Mouse (Mus musculus): ENCODE data around the gene Ndufc1. TPM values are rescaled to one million over a fixed set of nuclear protein-coding genes. Genes with fewer than 3 reads are reported as not detected.
A peak's percentile ranks its signal among the peaks of the same experiment; 100 is the strongest.
"Not testable (repeated sequence)": the region's sequence is repeated elsewhere in the genome, so short reads cannot be mapped to it uniquely, and the experiment has no call there.

The Ndufc1 gene
- polyA plus RNA-seq, 1 experiment from 2014 or later = 875 TPM

DNA sequence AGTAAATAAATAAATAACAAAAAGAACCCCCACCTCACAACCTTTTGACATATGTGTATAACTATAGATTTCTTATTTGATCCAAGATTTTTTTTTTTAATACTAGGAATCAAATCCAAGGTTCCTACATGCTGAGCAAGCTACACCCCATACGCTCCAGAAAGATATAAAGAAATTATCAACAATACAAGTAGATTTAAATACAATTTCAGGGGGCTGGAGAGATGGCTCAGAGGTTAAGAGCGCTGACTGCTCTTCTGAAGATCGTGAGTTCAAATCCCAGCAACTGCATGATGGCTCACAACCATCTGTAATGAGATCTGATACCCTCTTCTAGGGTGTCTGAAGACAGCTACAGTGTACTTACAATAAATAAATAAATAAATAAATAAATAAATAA, 15.8 kb downstream of the Ndufc1 start:
- H3K9me3 ChIP-seq (replicated peaks; ENCODE audit: control insufficient read depth, low read length); H3K4me2 ChIP-seq (ENCODE audit: low read length); H3K4me3 ChIP-seq (ENCODE audit: low read depth, low read length); ATAC-seq; H3K36me3 ChIP-seq (ENCODE audit: control insufficient read depth, insufficient read depth, low read length); H3K27me3 ChIP-seq (replicated peaks; ENCODE audit: control insufficient read depth, insufficient read depth, low read length); H3K9ac ChIP-seq (ENCODE audit: low read length); DNase-seq (ENCODE audit: low spot score); H3K4me1 ChIP-seq (ENCODE audit: control insufficient read depth, insufficient read depth, low read length); H3K27ac ChIP-seq (ENCODE audit: low read depth, low read length): not testable (repeated sequence)
- 93% methylated on average over 3 of the region's 3 CpGs for WGBS

DNA sequence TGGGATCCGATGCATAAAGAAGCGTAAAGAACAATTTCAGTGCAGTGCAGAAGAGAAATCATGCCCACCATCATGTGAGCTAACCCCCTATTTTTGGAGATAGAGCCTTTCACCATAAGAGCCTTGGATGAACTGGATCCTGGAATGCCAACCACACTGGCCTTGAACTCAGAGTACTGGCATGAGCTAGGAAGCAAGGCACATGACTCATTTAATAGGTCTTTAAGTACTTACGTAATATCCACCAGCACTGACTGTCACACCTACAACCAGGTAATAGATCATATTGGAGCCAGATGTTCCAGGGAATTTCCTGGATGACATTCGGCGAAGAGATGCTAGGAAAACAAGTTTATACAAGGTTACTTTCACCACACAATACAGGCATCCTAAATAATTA, 17.2 kb downstream of the Ndufc1 start:
- DNase-seq (ENCODE audit: low spot score) (no peak), ATAC-seq (no peak)
- H3K27ac ChIP-seq (ENCODE audit: low read depth, low read length) = no peak overlapping the region
- no peaks in the 10 kb centered on the region for H3K36me3 ChIP-seq (ENCODE audit: control insufficient read depth, insufficient read depth, low read length)
- H3K27me3 ChIP-seq (replicated peaks; ENCODE audit: control insufficient read depth, insufficient read depth, low read length) = 0 out of 2 replicates have a peak, but pooled peaks cover 2% of the 10 kb centered on the region
- H3K4me3 ChIP-seq (ENCODE audit: low read depth, low read length) = no peak overlapping the region
- no peaks in the 10 kb centered on the region for H3K9me3 ChIP-seq (replicated peaks; ENCODE audit: control insufficient read depth, low read length)
- no peak overlapping the region for H3K4me2 ChIP-seq (ENCODE audit: low read length)
- no peaks in the 10 kb centered on the region for H3K4me1 ChIP-seq (ENCODE audit: control insufficient read depth, insufficient read depth, low read length)
- 93% methylated on average over 5 of the region's 5 CpGs for WGBS
- H3K9ac ChIP-seq (ENCODE audit: low read length) = no peak overlapping the region

DNA sequence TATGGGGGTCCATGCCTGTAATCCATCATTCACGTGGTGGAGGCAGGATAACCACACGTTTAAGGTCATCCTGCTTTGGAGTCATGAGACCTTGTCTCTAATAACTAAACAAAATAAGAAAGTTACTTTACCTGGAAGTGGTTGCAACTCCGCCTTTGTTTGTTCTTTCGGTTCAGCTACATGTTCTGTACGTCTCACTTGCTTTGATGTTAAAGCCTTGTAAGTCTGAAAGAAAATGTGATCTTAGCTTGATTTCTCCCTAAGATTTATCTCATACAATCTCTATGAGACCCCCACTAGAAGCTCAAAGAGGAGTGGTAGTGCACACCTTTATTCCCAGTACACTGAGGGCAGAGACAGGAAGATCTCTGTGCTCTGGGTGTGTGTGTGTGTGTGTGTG, 17.7 kb downstream of the Ndufc1 start:
- ATAC-seq (no peak), DNase-seq (ENCODE audit: low spot score) (no peak)
- Histone ChIP-seq H3K36me3 (ENCODE audit: control insufficient read depth, insufficient read depth, low read length) (no peaks in the 10 kb centered on the region), H3K27ac (ENCODE audit: low read depth, low read length) (no peak overlapping the region), H3K4me3 (ENCODE audit: low read depth, low read length) (no peak overlapping the region), H3K9me3 (replicated peaks; ENCODE audit: control insufficient read depth, low read length) (no peaks in the 10 kb centered on the region), H3K9ac (ENCODE audit: low read length) (no peak overlapping the region), H3K4me2 (ENCODE audit: low read length) (no peak overlapping the region), H3K27me3 (replicated peaks; ENCODE audit: control insufficient read depth, insufficient read depth, low read length) (0 out of 2 replicates have a peak, but pooled peaks cover 2% of the 10 kb centered on the region), H3K4me1 (ENCODE audit: control insufficient read depth, insufficient read depth, low read length) (no peaks in the 10 kb centered on the region)
- WGBS = 87% methylated on average over 5 of the region's 5 CpGs

DNA sequence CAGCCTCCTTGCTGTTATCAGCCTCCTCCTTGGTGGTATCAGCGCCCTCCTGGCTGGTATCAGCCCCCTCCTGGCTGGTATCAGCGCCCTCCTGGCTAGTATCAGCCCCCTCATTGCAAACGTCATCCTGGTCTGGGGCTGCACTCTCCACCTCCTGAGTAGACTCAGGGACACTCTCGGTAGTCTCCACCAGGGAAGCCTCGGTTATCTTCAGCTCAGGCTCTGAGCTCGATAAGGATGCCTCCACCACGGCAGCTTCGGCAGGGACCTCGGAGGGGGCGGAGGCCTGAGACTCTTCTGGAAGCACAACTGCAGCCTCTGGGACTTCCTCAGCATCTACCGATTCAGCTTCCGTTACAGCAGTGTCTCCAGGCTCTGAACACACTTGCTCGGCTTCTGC, 19.9 kb downstream of the Ndufc1 start:
- no peak for DNase-seq (ENCODE audit: low spot score)
- Histone ChIP-seq H3K9me3 (replicated peaks; ENCODE audit: control insufficient read depth, low read length) (no peaks in the 10 kb centered on the region), H3K4me1 (ENCODE audit: control insufficient read depth, insufficient read depth, low read length) (no peaks in the 10 kb centered on the region), H3K27me3 (replicated peaks; ENCODE audit: control insufficient read depth, insufficient read depth, low read length) (no peaks in the 10 kb centered on the region), H3K4me3 (ENCODE audit: low read depth, low read length) (no peak overlapping the region), H3K27ac (ENCODE audit: low read depth, low read length) (no peak overlapping the region), H3K9ac (ENCODE audit: low read length) (no peak overlapping the region), H3K4me2 (ENCODE audit: low read length) (peak overlapping the region; percentile 15; the same call in 1 of the 2 replicates), H3K36me3 (ENCODE audit: control insufficient read depth, insufficient read depth, low read length) (no peaks in the 10 kb centered on the region)
- ATAC-seq = no peak
- WGBS = 9% methylated on average over 13 of the region's 13 CpGs

DNA sequence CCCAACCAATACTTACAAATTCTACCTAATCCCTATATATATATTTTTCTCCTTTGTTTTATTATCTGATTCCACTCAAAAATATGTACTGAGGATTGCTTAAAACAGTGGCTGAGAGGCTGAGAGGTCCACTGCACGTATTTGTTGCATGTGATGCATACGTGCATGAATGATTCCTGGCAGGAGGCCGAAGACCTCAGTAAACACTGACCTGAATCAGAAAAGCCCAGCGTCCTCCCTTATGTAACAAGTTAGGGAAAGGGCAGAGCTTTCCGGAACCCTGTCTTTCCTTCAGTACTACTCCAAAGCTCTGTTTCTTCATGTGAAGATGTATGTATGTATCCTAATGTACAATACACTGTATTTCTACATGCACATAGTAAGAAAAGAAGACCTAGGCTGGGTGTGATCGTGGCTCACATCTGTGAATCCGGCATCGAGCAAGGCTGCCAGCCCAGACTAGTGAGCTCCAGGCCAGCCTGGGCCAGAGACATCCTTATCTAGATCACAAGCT, 20.9 kb downstream of the Ndufc1 start:
- H3K4me3 ChIP-seq (ENCODE audit: low read depth, low read length) = no peak overlapping the region
- no peaks in the 10 kb centered on the region for H3K27me3 ChIP-seq (replicated peaks; ENCODE audit: control insufficient read depth, insufficient read depth, low read length)
- DNase-seq (ENCODE audit: low spot score) (no peak), ATAC-seq (no peak)
- 48% methylated on average over 8 of the region's 8 CpGs for WGBS
- H3K4me1 ChIP-seq (ENCODE audit: control insufficient read depth, insufficient read depth, low read length) = no peaks in the 10 kb centered on the region
- no peak overlapping the region for H3K9ac ChIP-seq (ENCODE audit: low read length)
- no peaks in the 10 kb centered on the region for H3K36me3 ChIP-seq (ENCODE audit: control insufficient read depth, insufficient read depth, low read length)
- no peaks in the 10 kb centered on the region for H3K9me3 ChIP-seq (replicated peaks; ENCODE audit: control insufficient read depth, low read length)
- no peak overlapping the region for H3K4me2 ChIP-seq (ENCODE audit: low read length)
- H3K27ac ChIP-seq (ENCODE audit: low read depth, low read length) = no peak overlapping the region

DNA sequence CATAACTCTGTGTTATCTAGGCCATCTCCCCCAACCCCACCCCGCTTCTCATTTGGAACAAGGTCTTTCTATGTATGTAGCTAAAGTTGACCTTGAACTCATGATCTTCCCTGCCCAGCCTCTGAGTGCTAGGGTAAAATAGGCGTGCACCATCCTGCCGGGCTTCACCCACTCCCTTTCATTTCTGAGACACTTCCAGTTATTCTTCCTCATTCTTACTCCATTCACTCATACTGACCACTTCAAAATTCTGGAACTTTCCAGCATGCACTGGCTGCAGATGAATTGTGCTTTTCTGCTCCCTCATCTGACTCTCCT, 21.7 kb downstream of the Ndufc1 start:
- Histone ChIP-seq H3K9me3 (replicated peaks; ENCODE audit: control insufficient read depth, low read length) (no peaks in the 10 kb centered on the region), H3K27ac (ENCODE audit: low read depth, low read length) (no peak overlapping the region), H3K4me1 (ENCODE audit: control insufficient read depth, insufficient read depth, low read length) (no peaks in the 10 kb centered on the region), H3K9ac (ENCODE audit: low read length) (no peak overlapping the region), H3K36me3 (ENCODE audit: control insufficient read depth, insufficient read depth, low read length) (no peaks in the 10 kb centered on the region), H3K4me2 (ENCODE audit: low read length) (no peak overlapping the region), H3K27me3 (replicated peaks; ENCODE audit: control insufficient read depth, insufficient read depth, low read length) (no peaks in the 10 kb centered on the region), H3K4me3 (ENCODE audit: low read depth, low read length) (no peak overlapping the region)
- no peak for ATAC-seq
- no peak for DNase-seq (ENCODE audit: low spot score)
- 81% methylated on average over 3 of the region's 3 CpGs for WGBS

DNA sequence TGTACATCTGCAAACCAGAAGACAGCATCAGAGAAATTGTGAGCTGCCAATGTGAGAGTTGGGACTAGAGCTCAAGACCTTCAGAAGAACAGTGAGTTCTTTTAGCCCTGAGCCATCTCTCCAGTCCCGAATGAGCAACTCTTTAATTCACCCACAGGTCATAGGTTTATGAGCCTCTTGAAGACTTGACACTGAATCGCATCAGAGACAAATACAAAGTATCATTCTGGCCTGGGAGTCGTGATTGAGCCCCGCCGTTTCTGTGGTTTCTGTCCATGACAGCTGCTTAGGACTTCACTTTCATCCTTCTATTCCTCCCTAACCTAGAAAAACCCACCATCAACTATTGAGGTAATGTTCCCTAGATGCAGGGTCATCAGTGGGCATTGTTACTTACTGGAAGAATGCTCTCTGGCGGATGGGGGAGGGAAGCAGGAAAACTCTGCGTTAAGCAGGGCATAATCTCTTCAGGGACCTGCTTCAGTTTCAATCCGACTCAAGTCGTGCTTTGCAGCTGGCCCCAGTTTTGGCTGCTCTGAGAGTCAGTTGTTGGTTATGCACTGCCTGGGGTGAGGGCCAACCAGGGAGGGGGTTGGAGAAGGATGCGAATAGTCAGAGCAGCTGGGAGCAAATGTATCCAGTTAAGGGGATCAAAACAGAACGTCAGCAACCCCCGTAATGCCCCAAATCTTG, 22.2 kb downstream of the Ndufc1 start:
- Histone ChIP-seq H3K4me2 (ENCODE audit: low read length) (no peak overlapping the region), H3K36me3 (ENCODE audit: control insufficient read depth, insufficient read depth, low read length) (no peaks in the 10 kb centered on the region), H3K4me3 (ENCODE audit: low read depth, low read length) (no peak overlapping the region), H3K27me3 (replicated peaks; ENCODE audit: control insufficient read depth, insufficient read depth, low read length) (no peaks in the 10 kb centered on the region), H3K4me1 (ENCODE audit: control insufficient read depth, insufficient read depth, low read length) (no peaks in the 10 kb centered on the region), H3K27ac (ENCODE audit: low read depth, low read length) (no peak overlapping the region), H3K9ac (ENCODE audit: low read length) (no peak overlapping the region), H3K9me3 (replicated peaks; ENCODE audit: control insufficient read depth, low read length) (no peaks in the 10 kb centered on the region)
- DNase-seq (ENCODE audit: low spot score) (no peak), ATAC-seq (no peak)
- WGBS = 51% methylated on average over 12 of the region's 12 CpGs

DNA sequence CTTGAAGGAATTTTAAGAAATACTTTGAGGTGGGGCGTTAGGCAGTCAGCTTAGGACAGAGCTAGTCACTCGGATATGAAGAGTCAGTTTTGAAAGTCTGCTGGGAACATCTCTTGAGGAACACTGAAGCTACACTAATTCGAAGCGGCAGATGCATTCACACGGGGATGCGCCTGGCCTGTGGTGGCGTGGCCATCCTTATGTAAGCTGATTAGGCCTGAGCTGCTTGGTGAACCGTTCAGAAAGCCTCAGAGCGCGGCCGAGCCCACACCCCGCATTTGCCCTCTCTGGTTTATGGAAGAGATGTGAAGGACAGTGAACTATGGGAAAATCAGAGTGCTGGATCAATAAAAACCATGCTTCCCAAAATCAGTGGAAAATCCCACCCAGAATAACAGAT, 25.4 kb downstream of the Ndufc1 start:
- H3K27ac ChIP-seq (ENCODE audit: low read depth, low read length) = no peak overlapping the region
- WGBS = 29% methylated on average over 12 of the region's 12 CpGs
- H3K4me1 ChIP-seq (ENCODE audit: control insufficient read depth, insufficient read depth, low read length) = no peaks in the 10 kb centered on the region
- ATAC-seq (no peak), DNase-seq (ENCODE audit: low spot score) (no peak)
- no peaks in the 10 kb centered on the region for H3K36me3 ChIP-seq (ENCODE audit: control insufficient read depth, insufficient read depth, low read length)
- no peaks in the 10 kb centered on the region for H3K9me3 ChIP-seq (replicated peaks; ENCODE audit: control insufficient read depth, low read length)
- H3K27me3 ChIP-seq (replicated peaks; ENCODE audit: control insufficient read depth, insufficient read depth, low read length) = no peaks in the 10 kb centered on the region
- no peak overlapping the region for H3K4me2 ChIP-seq (ENCODE audit: low read length)
- no peak overlapping the region for H3K4me3 ChIP-seq (ENCODE audit: low read depth, low read length)
- no peak overlapping the region for H3K9ac ChIP-seq (ENCODE audit: low read length)

DNA sequence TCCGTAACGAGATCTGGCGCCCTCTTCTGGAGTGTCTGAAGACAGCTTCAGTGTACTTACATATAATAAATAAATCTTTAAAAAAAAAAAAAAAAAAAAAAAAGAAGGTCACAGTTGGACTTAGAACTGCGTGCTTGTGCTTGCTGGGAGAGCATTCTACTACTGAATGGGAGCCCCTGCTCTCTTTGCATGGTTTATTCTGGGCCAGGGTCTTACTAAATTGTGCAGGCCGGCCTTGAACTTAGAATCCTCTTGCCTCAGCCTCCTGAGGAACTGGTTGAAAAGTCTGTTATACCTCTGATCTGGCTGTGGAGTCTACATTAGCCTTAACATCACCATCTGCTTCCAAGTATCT, 28.2 kb downstream of the Ndufc1 start:
- Histone ChIP-seq H3K4me1 (ENCODE audit: control insufficient read depth, insufficient read depth, low read length) (no peaks in the 10 kb centered on the region), H3K9ac (ENCODE audit: low read length) (no peak overlapping the region), H3K27ac (ENCODE audit: low read depth, low read length) (no peak overlapping the region), H3K4me2 (ENCODE audit: low read length) (no peak overlapping the region), H3K36me3 (ENCODE audit: control insufficient read depth, insufficient read depth, low read length) (no peaks in the 10 kb centered on the region), H3K9me3 (replicated peaks; ENCODE audit: control insufficient read depth, low read length) (no peaks in the 10 kb centered on the region), H3K4me3 (ENCODE audit: low read depth, low read length) (no peak overlapping the region), H3K27me3 (replicated peaks; ENCODE audit: control insufficient read depth, insufficient read depth, low read length) (no peaks in the 10 kb centered on the region)
- 78% methylated on average over 2 of the region's 5 CpGs for WGBS
- DNase-seq (ENCODE audit: low spot score) = no peak
- ATAC-seq = no peak
